Comparison of ENCODE assay signal across 30 mouse cellular contexts in genomic region chr1:80167706-80168105, GRCm38 (mm10). TPM values are rescaled to one million over a fixed set of nuclear protein-coding genes. Genes with fewer than 3 reads are reported as not detected.
DNase-seq lines count a peak whose midpoint lies in the region; ATAC-seq and TF ChIP-seq lines count a peak whose summit lies in the region.
"Had no signal": no experiment of that assay in that cellular context is flagged by ENCODE, and none has a peak within 500 bp of the region (broad histone marks: within the 10 kb centered on the region; RNA-seq: fewer than 3 reads in every experiment).

No protein-coding gene starts in this region.

- H3K4me1 ChIP-seq in CH12.LX (ENCODE audit: control insufficient read depth in 1 of 2, insufficient read depth in 2 of 2), result peaks cover 4 to 7% of the 10 kb centered on the region in 2 experiments; a peak in 2 of 4 replicates
- H3K4me1 ChIP-seq in megakaryocyte, embryonic 14.5 days, result peaks cover 12% of the 10 kb centered on the region
- no peaks in the 10 kb centered on the region for H3K4me1 ChIP-seq in hindbrain, embryonic 12.5 days
- H3K4me1 ChIP-seq: embryonic facial prominence, embryonic 12.5 days; embryonic facial prominence, embryonic 15.5 days; heart, embryonic 13.5 days; hindbrain, embryonic 13.5 days; intestine, embryonic 15.5 days had no signal

- TF ChIP-seq CTCF in CH12.LX (conservative IDR thresholded peaks at IDR 0.05 in 1 of 2, IDR thresholded peaks at IDR 0.05 in 1 of 2; ENCODE audit: low read depth in 2 of 2, low read length in 2 of 2), result no peak

- no peak for TF ChIP-seq EP300 in CH12.LX (IDR thresholded peaks at IDR 0.05; ENCODE audit: low read length)

- no peak overlapping the region for H3K27ac ChIP-seq in CH12.LX (ENCODE audit: insufficient read depth, low read depth)
- no peak overlapping the region for H3K27ac ChIP-seq in hindbrain, embryonic 12.5 days
- H3K27ac ChIP-seq: embryonic facial prominence, embryonic 12.5 days; embryonic facial prominence, embryonic 15.5 days; gastrocnemius, adult 2 months; heart, embryonic 13.5 days; hindbrain, embryonic 13.5 days; intestine, embryonic 15.5 days had no signal

- in situ Hi-C loops in CH12.LX (cut with MboI; ENCODE audit: low pct_ligation_motif_present, low pct_unique_long_range_greater_than_20kb, low sequenced_read_pairs), result no loop called here

- no peaks in the 10 kb centered on the region for H3K9me3 ChIP-seq in CH12.LX (replicated peaks; ENCODE audit: low read length)
- H3K9me3 ChIP-seq in megakaryocyte, embryonic 14.5 days, result no peaks in the 10 kb centered on the region
- H3K9me3 ChIP-seq in hindbrain, embryonic 12.5 days (replicated peaks), result no peaks in the 10 kb centered on the region
- H3K9me3 ChIP-seq: embryonic facial prominence, embryonic 12.5 days; embryonic facial prominence, embryonic 15.5 days; heart, embryonic 13.5 days; hindbrain, embryonic 13.5 days; intestine, embryonic 15.5 days had no signal

- H3K4me3 ChIP-seq in CH12.LX (replicated peaks in 1 of 3; ENCODE audit: low read depth in 2 of 3, low read length in 2 of 3, poor library complexity in 1 of 3), result no peak overlapping the region
- peak overlapping the region; percentile 80 for H3K4me3 ChIP-seq in megakaryocyte, embryonic 14.5 days (replicated peaks)
- H3K4me3 ChIP-seq in hindbrain, embryonic 12.5 days, result no peak overlapping the region
- H3K4me3 ChIP-seq: embryonic facial prominence, embryonic 12.5 days; embryonic facial prominence, embryonic 15.5 days; gastrocnemius, adult 2 months; heart, embryonic 13.5 days; hindbrain, embryonic 13.5 days; intestine, embryonic 15.5 days had no signal

- TF ChIP-seq POLR2A in CH12.LX (IDR thresholded peaks at IDR 0.05; ENCODE audit: low read depth, low read length), result no peak

- dilution Hi-C loops in CH12.LX (cut with MboI; ENCODE audit: extremely low pct_ligation_motif_present, extremely low pct_unique_long_range_greater_than_20kb, low sequenced_read_pairs), result no loop called here

- H3K4me2 ChIP-seq in CH12.LX (ENCODE audit: insufficient read depth, low read depth, poor library complexity, severe bottlenecking), result peak overlapping the region; percentile 81
- H3K4me2 ChIP-seq in hindbrain, embryonic 12.5 days (replicated peaks), result no peak overlapping the region
- H3K4me2 ChIP-seq: embryonic facial prominence, embryonic 12.5 days; embryonic facial prominence, embryonic 15.5 days; heart, embryonic 13.5 days; hindbrain, embryonic 13.5 days; intestine, embryonic 15.5 days had no signal

- peak; percentile 17 for DNase-seq in CH12.LX (ENCODE audit: extremely low read depth)
- DNase-seq in yolk sac, embryonic 10.5 days (ENCODE audit: low spot score), result no peak
- no peak for DNase-seq in layer of hippocampus, adult 11-12 months (ENCODE audit: low spot score)
- DNase-seq: adrenal gland, postnatal 10 days; adrenal gland, postnatal 36 days; cerebellum, adult 11 months; cerebellum, adult 2 months; cerebellum, adult 9-11 months; cerebellum, postnatal 25 days; forebrain, postnatal 0 days; gastrocnemius, adult 2 months; gastrocnemius, postnatal 14 days; heart, adult 18-20 months; heart, postnatal 14 days; heart, postnatal 4 days; kidney, adult 11 months had no signal

- no peaks in the 10 kb centered on the region for H3K36me3 ChIP-seq in CH12.LX (replicated peaks in 1 of 2; ENCODE audit: control insufficient read depth in 1 of 2, insufficient read depth in 1 of 2, low read length in 1 of 2)
- H3K36me3 ChIP-seq in megakaryocyte, embryonic 14.5 days (replicated peaks; ENCODE audit: low read length), result no peaks in the 10 kb centered on the region
- no peaks in the 10 kb centered on the region for H3K36me3 ChIP-seq in hindbrain, embryonic 12.5 days
- H3K36me3 ChIP-seq: embryonic facial prominence, embryonic 12.5 days; embryonic facial prominence, embryonic 15.5 days; heart, embryonic 13.5 days; hindbrain, embryonic 13.5 days; intestine, embryonic 15.5 days had no signal

- 90% methylated on average over 5 of the region's 5 CpGs for WGBS in hindbrain, embryonic 12.5 days

- H3K79me2 ChIP-seq in CH12.LX (replicated peaks; ENCODE audit: control insufficient read depth, extremely low read depth, insufficient read depth, poor library complexity, severe bottlenecking), result no peaks in the 10 kb centered on the region; the same call in 1 of the 2 replicates

- H3K27me3 ChIP-seq in CH12.LX (replicated peaks), result no peaks in the 10 kb centered on the region
- H3K27me3 ChIP-seq in megakaryocyte, embryonic 14.5 days (replicated peaks), result no peaks in the 10 kb centered on the region
- H3K27me3 ChIP-seq in hindbrain, embryonic 12.5 days, result no peaks in the 10 kb centered on the region
- H3K27me3 ChIP-seq: embryonic facial prominence, embryonic 12.5 days; embryonic facial prominence, embryonic 15.5 days; heart, embryonic 13.5 days; hindbrain, embryonic 13.5 days; intestine, embryonic 15.5 days had no signal

- TF ChIP-seq RAD21 in CH12.LX (IDR thresholded peaks at IDR 0.05; ENCODE audit: low read depth, low read length), result no peak

- H3K9ac ChIP-seq in CH12.LX (ENCODE audit: insufficient read depth, low read depth), result peak overlapping the region; percentile 15; the same call in 1 of the 2 replicates
- H3K9ac ChIP-seq in hindbrain, embryonic 12.5 days, result no peak overlapping the region
- H3K9ac ChIP-seq: embryonic facial prominence, embryonic 12.5 days; embryonic facial prominence, embryonic 15.5 days; forebrain, postnatal 0 days; heart, embryonic 13.5 days; hindbrain, embryonic 13.5 days; intestine, embryonic 15.5 days had no signal

- peak; percentile 89 for ATAC-seq in granulocyte monocyte progenitor cell, adult 5-6 weeks (replicated peaks; ENCODE audit: poor library complexity, severe bottlenecking)
- no peak for ATAC-seq in hindbrain, embryonic 12.5 days (ENCODE audit: low FRiP score)
- ATAC-seq: activated CD4-positive, CD25-positive, alpha-beta regulatory T cell, adult 4 months; CD4-positive, CD25-positive, alpha-beta regulatory T cell, adult 4 months; forebrain, embryonic 14.5 days; forebrain, postnatal 0 days; hindbrain, embryonic 16.5 days; intestine, embryonic 15.5 days had no signal

TF ChIP-seq in CH12.LX, 34 proteins besides CTCF, POLR2A, EP300 and RAD21:
- no peak for TF ChIP-seq BHLHE40 (IDR thresholded peaks at IDR 0.05; ENCODE audit: low read depth, low read length)
- TF ChIP-seq IRF4 (IDR thresholded peaks at IDR 0.05; ENCODE audit: low read depth, low read length), result no peak
- no peak for TF ChIP-seq POLR2AphosphoS2 (IDR thresholded peaks at IDR 0.05; ENCODE audit: low read depth, low read length)
- no peak for TF ChIP-seq CHD2 (IDR thresholded peaks at IDR 0.05; ENCODE audit: low read length)
- no peak for TF ChIP-seq USF2 (conservative IDR thresholded peaks at IDR 0.05; ENCODE audit: low read depth, low read length)
- TF ChIP-seq HCFC1 (IDR thresholded peaks at IDR 0.05; ENCODE audit: low read depth, low read length), result no peak
- TF ChIP-seq MEF2A (IDR thresholded peaks at IDR 0.05; ENCODE audit: borderline replicate concordance, low read depth, low read length), result no peak
- TF ChIP-seq TBP (conservative IDR thresholded peaks at IDR 0.05; ENCODE audit: low read depth, low read length), result no peak
- TF ChIP-seq ZC3H11A (IDR thresholded peaks at IDR 0.05; ENCODE audit: low read depth, low read length), result no peak
- no peak for TF ChIP-seq ZMIZ1 (IDR thresholded peaks at IDR 0.05; ENCODE audit: low read depth, low read length)
- no peak for TF ChIP-seq RCOR1 (conservative IDR thresholded peaks at IDR 0.05; ENCODE audit: low read depth, low read length)
- TF ChIP-seq ZNF384 (IDR thresholded peaks at IDR 0.05; ENCODE audit: low read depth, low read length), result no peak
- TF ChIP-seq UBTF (IDR thresholded peaks at IDR 0.05; ENCODE audit: low read depth, low read length), result no peak
- no peak for TF ChIP-seq CHD1 (IDR thresholded peaks at IDR 0.05; ENCODE audit: low read depth, low read length)
TF ChIP-seq in CH12.LX: peak in this region for 0.

RNA-seq across cellular contexts. Expression of gene Fam124b, which starts 50.6 kb away (rescaled TPM):
- 2.5 and 3.4 TPM in 2 replicates for total RNA-seq in CH12.LX (2012; rRNA removed)
- total RNA-seq in CH12.LX (2014; rRNA removed), result 1.6 and 1.7 TPM in 2 replicates
- 3.7 and 4.9 TPM in 2 replicates for polyA plus RNA-seq in CH12.LX (2012; ENCODE audit: insufficient read length, low read depth)
- not detected in 2 replicates for total RNA-seq in granulocyte monocyte progenitor cell, adult 5-6 weeks (2014; fragmentation: Nextera tagmentation)
- total RNA-seq in granulocyte monocyte progenitor cell, adult 5-6 weeks (2017), result not detected in 2 replicates
- not detected in 2 replicates for polyA plus RNA-seq in megakaryocyte, embryonic 14.5 days (2012; ENCODE audit: insufficient read depth, low replicate concordance)
- 0.67 and 0.89 TPM in 2 replicates for polyA plus RNA-seq in hindbrain, embryonic 12.5 days (2016; fragmentation: Nextera tagmentation; extraction: Ambion mirVana)
- polyA plus RNA-seq: cortical plate, adult 2 months; frontal cortex, adult 2 months had no signal
